Mouse (Mus musculus) cerebellum, adult 8-10 months (tissue): Measurements from ENCODE around the gene Zkscan17.
"Not testable (repeated sequence)": the region's sequence is repeated elsewhere in the genome, so short reads cannot be mapped to it uniquely, and the experiment has no call there.

ENCODE experiments used
- DNase-seq: peaks from one replicate; pipeline ENCODE4 v3.0.0; 2022

Zkscan17 gene

GRCm38 (mm10) chr11:59526472-59527080 lies at the start of gene Zkscan17:
Gene Zkscan17, minus strand, starts transcription at chr11:59526751.
- no peak for DNase-seq

- not testable (repeated sequence) for DNase-seq
Measured at GRCm38 (mm10) chr11:59576135-59576534, 49.6 kb upstream of the Zkscan17 start, which contains the start of gene Olfr222. Gene Olfr222, minus strand, starts transcription at chr11:59576235.

GRCm38 (mm10) chr11:59575726-59576125 lies 49.2 kb upstream of the Zkscan17 start:
- DNase-seq, result no peak

- DNase-seq, result peak; percentile 24
Measured at GRCm38 (mm10) chr11:59569306-59569705, 42.8 kb upstream of the Zkscan17 start.

- DNase-seq, result no peak
Measured at GRCm38 (mm10) chr11:59562837-59563236, 36.3 kb upstream of the Zkscan17 start.

GRCm38 (mm10) chr11:59562336-59562735 lies 35.8 kb upstream of the Zkscan17 start:
- DNase-seq, result no peak

- DNase-seq, result no peak
Measured at GRCm38 (mm10) chr11:59560906-59561305, 34.4 kb upstream of the Zkscan17 start.

GRCm38 (mm10) chr11:59554535-59554934 lies 28.0 kb upstream of the Zkscan17 start:
- no peak for DNase-seq

- no peak for DNase-seq
Measured at GRCm38 (mm10) chr11:59554127-59554526, 27.6 kb upstream of the Zkscan17 start.

- no peak for DNase-seq
Measured at GRCm38 (mm10) chr11:59544005-59544404, 17.5 kb upstream of the Zkscan17 start.

GRCm38 (mm10) chr11:59543376-59543775 lies 16.8 kb upstream of the Zkscan17 start:
- DNase-seq, result no peak

GRCm38 (mm10) chr11:59542442-59542841 lies 15.9 kb upstream of the Zkscan17 start:
- no peak for DNase-seq

- DNase-seq, result no peak
Measured at GRCm38 (mm10) chr11:59541324-59541723, 14.8 kb upstream of the Zkscan17 start, which contains the start of gene Nlrp3. Gene Nlrp3, plus strand, starts transcription at chr11:59541568.

GRCm38 (mm10) chr11:59540123-59540522 lies 13.6 kb upstream of the Zkscan17 start:
- no peak for DNase-seq

- DNase-seq, result no peak
Measured at GRCm38 (mm10) chr11:59538387-59538786, 11.8 kb upstream of the Zkscan17 start.

GRCm38 (mm10) chr11:59537218-59538130 lies 10.9 kb upstream of the Zkscan17 start:
- DNase-seq, result no peak

- DNase-seq, result no peak
Measured at GRCm38 (mm10) chr11:59531562-59531961, 5.0 kb upstream of the Zkscan17 start.

- DNase-seq, result peak; percentile 75
Measured at GRCm38 (mm10) chr11:59530870-59531535, 4.5 kb upstream of the Zkscan17 start.

GRCm38 (mm10) chr11:59530221-59530620 lies 3.7 kb upstream of the Zkscan17 start:
- no peak for DNase-seq

GRCm38 (mm10) chr11:59525237-59525636 lies 1.3 kb downstream of the Zkscan17 start:
- DNase-seq, result peak; percentile 83

GRCm38 (mm10) chr11:59524150-59524549 lies 2.4 kb downstream of the Zkscan17 start:
- no peak for DNase-seq

GRCm38 (mm10) chr11:59519741-59520495 lies 6.6 kb downstream of the Zkscan17 start:
- no peak for DNase-seq

- DNase-seq, result no peak
Measured at GRCm38 (mm10) chr11:59518226-59518625, 8.3 kb downstream of the Zkscan17 start.
